Mouse (Mus musculus) heart, adult 2 months (tissue): ENCODE measurements around the gene Sh3rf3. TPM values are rescaled to one million over a fixed set of nuclear protein-coding genes. Genes with fewer than 3 reads are reported as not detected.

Experiments
- DNase-seq, 2 experiments: peaks; one replicate each; pipeline ENCODE4 v3.0.0; 2021
- H3K27ac ChIP-seq: fragments of 200-600 bp; 2 replicates; pipeline ENCODE4 v1.8.1; 2022
- H3K27me3 ChIP-seq: fragments of 200-500 bp; 2 replicates; pipeline ENCODE4 v1.6.1; 2012; ENCODE audit warnings: mild to moderate bottlenecking, low read length, inconsistent platforms, mixed read lengths; ENCODE audit not compliant: control insufficient read depth, insufficient read depth
- H3K36me3 ChIP-seq: fragments of 200-500 bp; 2 replicates; pipeline ENCODE4 v1.6.1; 2012; ENCODE audit warnings: low read length, inconsistent platforms; ENCODE audit not compliant: control insufficient read depth, insufficient read depth
- H3K4me1 ChIP-seq: fragments of 200-500 bp; 2 replicates; pipeline ENCODE4 v1.6.1; 2011; ENCODE audit warnings: low read length; ENCODE audit not compliant: control insufficient read depth, insufficient read depth
- H3K4me3 ChIP-seq: fragments of 200-600 bp; 2 replicates; pipeline ENCODE4 v1.8.1; 2022
- H3K79me2 ChIP-seq: fragments of 200-500 bp; replicated peaks from 2 replicates; pipeline ENCODE4 v1.6.1; 2012; ENCODE audit warnings: mild to moderate bottlenecking, inconsistent platforms, low read length, moderate library complexity, mixed read lengths; ENCODE audit not compliant: control insufficient read depth, insufficient read depth
- H3K9ac ChIP-seq: fragments of 200-500 bp; 2 replicates; pipeline ENCODE4 v1.6.1; 2012; ENCODE audit warnings: low read depth, mild to moderate bottlenecking, control low read depth, inconsistent platforms, low read length, mixed read lengths
- CTCF ChIP-seq: fragments of 200-600 bp; IDR thresholded peaks from 2 replicates; pipeline ENCODE4 v1.8.1; 2022; ENCODE audit warnings: antibody characterized with exemption, mild to moderate bottlenecking, moderate library complexity
- EP300 ChIP-seq: fragments of 200-500 bp; IDR thresholded peaks from 2 replicates; pipeline ENCODE4 v1.6.1; 2011; ENCODE audit warnings: low read depth, low read length, control low read depth; ENCODE audit not compliant: insufficient read depth
- POLR2A ChIP-seq: fragments of 200-500 bp; IDR thresholded peaks from 2 replicates; pipeline ENCODE4 v1.6.1; 2011; ENCODE audit warnings: mild to moderate bottlenecking, low read depth, low read length, control low read depth; ENCODE audit not compliant: insufficient read depth
- WGBS: fragments of 180-500 bp; shearing (Covaris S2); methylation state at CpG from one replicate; pipeline ENCODE4 v1.1.7; 2018; 5-methylcytosine and 5-hydroxymethylcytosine counted together
- intact Hi-C: fragments of 180-260 bp; cut with DNase I; formaldehyde crosslinking; loops from one replicate; pipeline ENCODE4 v1.15.1; 2025
- polyA plus RNA-seq: library from polyadenylated mRNA; depleted of rRNA; stranded (reverse); fragments of >200 nt; gene quantifications from 2 replicates; pipeline ENCODE4 v1.2.3, GENCODE M21; 2012
- total RNA-seq, 2 experiments: library from RNA; stranded (reverse); gene quantifications; 2 replicates each; pipeline ENCODE4 v1.2.3; 2021

The Sh3rf3 gene
- total and polyA plus RNA-seq, 3 experiments: 0.80 to 1.6 (median 0.97) TPM

DNA sequence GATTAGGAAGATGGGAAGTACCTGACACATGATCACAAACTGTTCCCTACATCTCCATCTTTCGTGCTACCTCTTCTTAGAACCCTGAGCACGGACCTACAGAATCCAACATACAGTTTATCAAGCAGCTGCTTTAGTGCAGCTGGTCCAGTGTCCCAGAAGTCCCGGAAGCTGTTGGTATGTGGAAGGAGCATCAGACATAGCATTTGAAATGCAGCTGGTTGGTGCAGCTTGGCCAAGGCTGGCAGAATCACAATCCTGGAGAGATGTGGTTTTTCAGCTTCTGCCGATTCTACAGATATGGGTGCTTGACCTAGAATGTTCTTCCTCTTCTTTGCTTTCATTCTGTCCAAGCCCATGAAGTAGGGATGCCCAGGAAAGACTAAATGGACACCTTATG is 64.7 kb downstream of the Sh3rf3 start:
- Histone ChIP-seq H3K4me1 (no peaks in the 10 kb centered on the region), H3K36me3 (no peaks in the 10 kb centered on the region), H3K79me2 (no peaks in the 10 kb centered on the region), H3K27ac (no peak overlapping the region), H3K4me3 (no peak overlapping the region), H3K9ac (no peak overlapping the region), H3K27me3 (no peaks in the 10 kb centered on the region)
- 82% methylated on average over 4 of the region's 4 CpGs for WGBS
- no peak for DNase-seq
- intact Hi-C loops: no loop called here
- TF ChIP-seq CTCF (no peak), EP300 (no peak)

DNA sequence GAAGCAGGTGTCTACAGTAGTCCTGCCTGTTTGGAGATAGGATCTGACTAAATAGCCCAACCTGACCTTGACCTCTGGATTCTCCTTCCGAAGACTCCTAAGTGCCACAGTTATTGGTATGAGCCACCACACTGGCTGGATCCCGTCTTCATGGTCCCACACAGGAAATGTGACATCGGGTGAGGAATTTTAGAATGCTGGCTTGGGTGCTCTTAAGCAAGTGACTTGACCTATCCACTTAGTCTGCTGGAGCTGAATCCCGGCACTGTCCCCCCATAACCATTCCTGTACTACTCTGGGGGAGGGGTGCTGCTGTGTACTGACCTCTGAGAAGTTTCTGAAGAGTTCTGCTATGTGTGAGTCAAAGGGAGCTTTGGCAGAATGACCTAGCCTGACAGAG is 65.5 kb downstream of the Sh3rf3 start:
- WGBS: 82% methylated on average over 4 of the region's 4 CpGs
- no peak for DNase-seq
- Histone ChIP-seq H3K36me3 (no peaks in the 10 kb centered on the region), H3K4me3 (no peak overlapping the region), H3K9ac (no peak overlapping the region), H3K27ac (no peak overlapping the region), H3K79me2 (no peaks in the 10 kb centered on the region), H3K4me1 (no peaks in the 10 kb centered on the region), H3K27me3 (no peaks in the 10 kb centered on the region)
- TF ChIP-seq EP300: no peak
- no peak for TF ChIP-seq POLR2A
- TF ChIP-seq CTCF: no peak
- intact Hi-C loops: no loop called here

DNA sequence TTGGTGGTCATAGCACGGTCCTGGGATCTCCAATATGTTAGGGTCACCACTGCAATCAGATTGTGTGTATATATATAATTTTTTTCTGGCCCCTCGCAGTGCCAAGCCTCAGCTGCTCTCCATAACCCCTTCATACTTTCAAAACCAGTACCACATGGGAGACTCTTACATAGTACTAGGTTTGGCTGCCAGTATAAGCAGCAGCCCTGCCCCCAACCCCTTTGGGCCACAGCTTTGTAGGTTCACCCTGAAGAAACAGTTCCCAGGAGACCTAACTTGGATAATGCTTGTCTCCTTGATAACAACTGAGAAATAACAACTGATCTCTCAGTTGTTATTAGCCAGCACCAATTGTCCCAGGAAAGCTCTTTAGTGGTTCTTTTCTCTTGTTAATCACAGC is 69.6 kb downstream of the Sh3rf3 start:
- WGBS: 74% methylated on average over 2 of the region's 2 CpGs
- intact Hi-C loops: no loop called here
- H3K27ac ChIP-seq: no peak overlapping the region

DNA sequence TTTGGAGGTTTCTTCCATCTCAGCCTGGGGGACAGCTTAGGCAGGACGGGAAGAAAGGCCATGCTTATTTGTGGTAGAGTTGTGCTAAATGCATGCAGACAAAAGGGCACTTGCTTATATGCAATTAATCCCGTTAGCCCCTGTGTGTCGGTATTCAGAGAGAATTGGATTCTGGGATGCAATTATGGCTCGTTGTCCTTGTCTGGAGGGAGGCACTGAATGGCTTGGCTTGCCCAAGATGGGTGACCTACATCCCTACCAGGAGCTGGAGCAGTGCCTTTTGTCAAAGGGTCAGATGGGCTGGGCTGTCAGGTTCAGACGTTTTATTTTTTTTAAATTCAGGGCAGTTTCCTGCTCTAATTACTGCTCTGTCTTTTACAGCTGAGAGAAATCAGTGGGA is 72.2 kb downstream of the Sh3rf3 start:
- no peak overlapping the region for H3K27ac ChIP-seq
- no peak for DNase-seq
- intact Hi-C loops: no loop called here
- no peak for TF ChIP-seq POLR2A
- TF ChIP-seq CTCF: no peak
- TF ChIP-seq EP300: no peak
- H3K9ac ChIP-seq: no peak overlapping the region
- H3K36me3 ChIP-seq: no peaks in the 10 kb centered on the region
- 52% methylated on average over 5 of the region's 5 CpGs for WGBS
- no peaks in the 10 kb centered on the region for H3K27me3 ChIP-seq
- H3K79me2 ChIP-seq: no peaks in the 10 kb centered on the region
- no peaks in the 10 kb centered on the region for H3K4me1 ChIP-seq
- H3K4me3 ChIP-seq: no peak overlapping the region

More for the DNA sequence above, 69.6 kb downstream of the Sh3rf3 start:
- H3K4me3 ChIP-seq: no peak overlapping the region
- H3K36me3 ChIP-seq: no peaks in the 10 kb centered on the region
- no peaks in the 10 kb centered on the region for H3K4me1 ChIP-seq
- no peak for DNase-seq
- no peaks in the 10 kb centered on the region for H3K79me2 ChIP-seq
- H3K9ac ChIP-seq: no peak overlapping the region
- TF ChIP-seq POLR2A (no peak), CTCF (no peak), EP300 (no peak)
- H3K27me3 ChIP-seq: no peaks in the 10 kb centered on the region

DNA sequence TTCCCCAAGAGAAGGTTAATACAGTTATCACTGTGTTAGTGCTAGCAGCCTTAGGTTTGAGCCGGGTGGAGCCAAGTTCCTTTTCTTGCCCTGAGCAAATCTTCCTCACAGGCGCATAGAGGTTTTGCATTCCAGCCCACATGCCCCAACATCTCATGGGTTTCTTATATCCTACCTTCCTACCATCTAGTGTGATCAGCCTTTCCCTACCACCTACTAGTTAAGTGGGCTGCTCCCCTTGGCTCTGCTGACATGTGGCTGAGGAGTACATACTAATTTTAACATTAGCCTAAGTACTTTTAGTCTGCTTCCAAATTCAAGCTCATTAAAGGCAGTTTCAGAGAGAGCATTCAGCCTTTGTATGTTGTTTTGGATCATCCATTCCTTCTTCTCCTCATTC is 72.7 kb downstream of the Sh3rf3 start:
- no peak for DNase-seq
- H3K27ac ChIP-seq: no peak overlapping the region
- WGBS: 80% methylated on average over 2 of the region's 2 CpGs
- intact Hi-C loops: no loop called here
- no peaks in the 10 kb centered on the region for H3K27me3 ChIP-seq
- no peak for TF ChIP-seq EP300
- no peak for TF ChIP-seq POLR2A
- TF ChIP-seq CTCF: no peak
- H3K4me1 ChIP-seq: no peaks in the 10 kb centered on the region
- no peaks in the 10 kb centered on the region for H3K36me3 ChIP-seq
- no peak overlapping the region for H3K9ac ChIP-seq
- no peak overlapping the region for H3K4me3 ChIP-seq
- no peaks in the 10 kb centered on the region for H3K79me2 ChIP-seq

DNA sequence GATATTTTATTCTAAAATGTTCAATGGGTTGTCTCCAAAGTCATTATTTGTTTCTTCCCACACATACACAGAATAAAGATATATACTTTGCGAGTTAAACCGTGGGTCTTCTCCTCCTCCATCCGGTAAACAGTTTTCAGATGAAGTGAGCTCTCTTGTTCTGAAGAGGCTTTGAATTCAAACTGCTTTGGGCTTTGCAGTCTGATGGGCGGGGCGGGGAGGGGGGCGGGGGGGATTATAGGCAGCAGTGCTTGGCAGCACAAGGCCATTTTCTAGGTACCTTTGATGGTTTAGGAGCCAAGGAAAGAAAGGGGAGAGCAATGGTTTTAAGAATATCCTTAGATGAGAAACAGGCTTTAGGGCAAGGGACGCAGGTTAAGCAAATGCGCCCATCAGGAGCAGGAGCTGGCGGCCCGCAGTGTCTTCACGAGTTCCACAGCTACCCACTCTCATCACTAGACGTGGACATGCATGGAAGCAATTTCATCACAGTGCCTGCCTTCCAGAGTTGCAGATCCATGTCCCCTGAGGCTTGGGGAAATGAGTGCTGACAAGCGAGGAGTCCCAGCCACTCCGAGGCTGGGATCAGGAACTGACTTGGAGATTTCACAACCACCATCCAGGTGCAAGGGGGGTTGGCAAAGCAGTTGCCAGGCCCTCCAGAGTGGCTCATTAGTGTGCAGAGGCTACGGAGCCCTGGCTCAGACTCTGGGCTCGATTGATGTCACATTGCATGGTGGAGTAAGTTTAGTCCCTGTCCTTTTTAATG is 77.7 kb downstream of the Sh3rf3 start:
- Histone ChIP-seq H3K79me2 (no peaks in the 10 kb centered on the region), H3K27ac (no peak overlapping the region), H3K36me3 (no peaks in the 10 kb centered on the region), H3K27me3 (no peaks in the 10 kb centered on the region), H3K4me1 (no peaks in the 10 kb centered on the region), H3K4me3 (no peak overlapping the region), H3K9ac (no peak overlapping the region)
- no peak for TF ChIP-seq EP300
- no peak for TF ChIP-seq POLR2A
- no peak for TF ChIP-seq CTCF
- WGBS: 63% methylated on average over 16 of the region's 16 CpGs
- intact Hi-C loops: no loop called here
- no peak for DNase-seq
